Mouse (Mus musculus) cerebellum, adult 9-11 months (tissue): ENCODE data around the gene Exoc4.

ENCODE experiments used
- DNase-seq: peaks from one replicate; pipeline ENCODE4 v3.0.0; 2022

The Exoc4 gene

GRCm38 (mm10) chr6:33681778-33682640 is 433.1 kb downstream of the Exoc4 start:
- peak; percentile 25 for DNase-seq

- DNase-seq, result no peak
Observed at GRCm38 (mm10) chr6:33683533-33683932, 434.6 kb downstream of the Exoc4 start.

- DNase-seq, result no peak
Observed at GRCm38 (mm10) chr6:33685321-33685720, 436.4 kb downstream of the Exoc4 start.

GRCm38 (mm10) chr6:33690601-33691000 is 441.7 kb downstream of the Exoc4 start:
- DNase-seq, result no peak

- no peak for DNase-seq
Observed at GRCm38 (mm10) chr6:33696976-33697375, 448.1 kb downstream of the Exoc4 start.

GRCm38 (mm10) chr6:33708907-33709306 is 460.0 kb downstream of the Exoc4 start:
- DNase-seq, result no peak

- no peak for DNase-seq
Observed at GRCm38 (mm10) chr6:33709340-33709739, 460.5 kb downstream of the Exoc4 start.

GRCm38 (mm10) chr6:33711742-33712141 is 462.9 kb downstream of the Exoc4 start:
- DNase-seq, result no peak

- DNase-seq, result no peak
Observed at GRCm38 (mm10) chr6:33712540-33713118, 463.7 kb downstream of the Exoc4 start.

GRCm38 (mm10) chr6:33716254-33716965 is 467.5 kb downstream of the Exoc4 start:
- DNase-seq, result no peak

GRCm38 (mm10) chr6:33721166-33721565 is 472.3 kb downstream of the Exoc4 start:
- no peak for DNase-seq

- no peak for DNase-seq
Observed at GRCm38 (mm10) chr6:33722811-33723210, 473.9 kb downstream of the Exoc4 start.

GRCm38 (mm10) chr6:33724596-33724995 is 475.7 kb downstream of the Exoc4 start:
- no peak for DNase-seq

GRCm38 (mm10) chr6:33727271-33727670 is 478.4 kb downstream of the Exoc4 start:
- no peak for DNase-seq

GRCm38 (mm10) chr6:33732214-33732613 is 483.3 kb downstream of the Exoc4 start:
- no peak for DNase-seq

GRCm38 (mm10) chr6:33733602-33734001 is 484.7 kb downstream of the Exoc4 start:
- DNase-seq, result no peak

GRCm38 (mm10) chr6:33734032-33734431 is 485.1 kb downstream of the Exoc4 start:
- DNase-seq, result no peak

GRCm38 (mm10) chr6:33738857-33739291 is 490.0 kb downstream of the Exoc4 start:
- DNase-seq, result no peak

- no peak for DNase-seq
Observed at GRCm38 (mm10) chr6:33739304-33739703, 490.4 kb downstream of the Exoc4 start.

- DNase-seq, result no peak
Observed at GRCm38 (mm10) chr6:33755976-33756375, 507.1 kb downstream of the Exoc4 start.

- peak; percentile 70 for DNase-seq
Observed at GRCm38 (mm10) chr6:33761557-33761956, 512.7 kb downstream of the Exoc4 start.

- peak; percentile 33 for DNase-seq
Observed at GRCm38 (mm10) chr6:33763245-33763644, 514.4 kb downstream of the Exoc4 start.

- DNase-seq, result peak; percentile 28
Observed at GRCm38 (mm10) chr6:33763970-33764369, 515.1 kb downstream of the Exoc4 start.

GRCm38 (mm10) chr6:33769251-33769650 is 520.4 kb downstream of the Exoc4 start:
- no peak for DNase-seq
